11 mouse cellular contexts compared by ENCODE assay signal in the genomic region with DNA sequence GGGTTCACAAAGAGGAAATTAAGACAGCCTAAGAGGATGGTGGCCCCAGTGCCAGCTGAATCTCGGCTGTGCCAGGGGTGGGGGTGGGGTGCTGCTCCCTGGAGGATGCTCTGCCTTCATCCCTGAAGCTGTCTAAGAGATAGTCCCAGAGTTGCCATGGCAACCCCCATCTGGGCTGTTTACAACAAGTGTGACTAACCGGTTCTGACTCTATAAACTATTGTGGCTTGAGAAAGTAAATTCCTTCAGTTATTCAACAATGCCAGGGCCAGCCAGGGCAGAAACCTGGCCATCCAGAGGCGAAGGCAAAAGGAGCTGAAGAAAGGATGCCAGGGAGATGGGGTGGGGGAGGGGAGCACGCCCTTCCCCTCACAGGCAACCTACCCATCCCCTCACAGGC. TPM values are rescaled to one million over a fixed set of nuclear protein-coding genes. Genes with fewer than 3 reads are reported as not detected.
DNase-seq lines count a peak whose midpoint lies in the region; ATAC-seq and TF ChIP-seq lines count a peak whose summit lies in the region.
"Had no signal": no experiment of that assay in that cellular context is flagged by ENCODE, and none has a peak within 500 bp of the region (broad histone marks: within the 10 kb centered on the region; RNA-seq: fewer than 3 reads in every experiment).

No protein-coding gene starts in this region.

- H3K36me3 ChIP-seq in midbrain, embryonic 16.5 days (ENCODE audit: control insufficient read depth, insufficient read depth, low read length) = no peaks in the 10 kb centered on the region
- H3K36me3 ChIP-seq: embryonic facial prominence, embryonic 12.5 days; liver, embryonic 13.5 days had no signal

- ATAC-seq in midbrain, embryonic 16.5 days = 0 out of 2 replicates have a peak, but pooled peaks have one; percentile 23

- H3K9me3 ChIP-seq in midbrain, embryonic 16.5 days (replicated peaks; ENCODE audit: control insufficient read depth, low read length, poor library complexity, severe bottlenecking) = no peaks in the 10 kb centered on the region
- H3K9me3 ChIP-seq: embryonic facial prominence, embryonic 12.5 days; liver, embryonic 13.5 days had no signal

- no peak overlapping the region for H3K4me3 ChIP-seq in midbrain, embryonic 16.5 days (ENCODE audit: low read depth, low read length)
- no peak overlapping the region for H3K4me3 ChIP-seq in cerebellum, adult 2 months (replicated peaks; ENCODE audit: insufficient read depth, low read depth, low read length)
- H3K4me3 ChIP-seq: embryonic facial prominence, embryonic 12.5 days; liver, embryonic 13.5 days; megakaryocyte, embryonic 14.5 days had no signal

- 3% methylated on average over 4 of the region's 4 CpGs for WGBS in midbrain, embryonic 16.5 days
- WGBS in cerebellum, adult 2 months = 36% methylated on average over 4 of the region's 4 CpGs

- peak overlapping the region; percentile 25; the same call in 1 of the 2 replicates for H3K4me2 ChIP-seq in midbrain, embryonic 16.5 days (ENCODE audit: low read length)
- H3K4me2 ChIP-seq: embryonic facial prominence, embryonic 12.5 days; liver, embryonic 13.5 days had no signal

- H3K9ac ChIP-seq in midbrain, embryonic 16.5 days (ENCODE audit: low read depth, low read length) = 0 out of 2 replicates have a peak overlapping the region, but pooled peaks have one; percentile 12
- H3K9ac ChIP-seq: embryonic facial prominence, embryonic 12.5 days; liver, embryonic 13.5 days had no signal

- H3K4me1 ChIP-seq in midbrain, embryonic 16.5 days (ENCODE audit: control insufficient read depth, insufficient read depth, low read length) = peaks cover 31% of the 10 kb centered on the region
- peaks cover 15% of the 10 kb centered on the region; the same call in 1 of the 2 replicates for H3K4me1 ChIP-seq in cerebellum, adult 2 months (ENCODE audit: control insufficient read depth, insufficient read depth, low read length)

- TF ChIP-seq CTCF in cerebellum, adult 2 months (IDR thresholded peaks at IDR 0.05; ENCODE audit: borderline replicate concordance, insufficient read depth, low read depth, low read length) = no peak

- peak; percentile 30 for DNase-seq in 3134 (ENCODE audit: extremely low read depth, insufficient read length, low spot score)
- peak; percentile 87 for DNase-seq in Muller cell, postnatal 12 days (ENCODE audit: inconsistent ontology term)
- DNase-seq in frontal cortex, postnatal 10 days (ENCODE audit: low spot score in 2 of 2) = peak; percentile 55 to 70
- DNase-seq in cerebellum, adult 2 months = no peak
- no peak for DNase-seq in cerebellum, adult 8-10 months
- no peak for DNase-seq in B cell, adult 2 months
- no peak for DNase-seq in ovary, adult 18-20 months (ENCODE audit: low spot score)
- DNase-seq: liver, embryonic 13.5 days had no signal

- no peak for TF ChIP-seq POLR2A in cerebellum, adult 2 months (IDR thresholded peaks at IDR 0.05; ENCODE audit: borderline replicate concordance, insufficient read depth, low read length)

- H3K27me3 ChIP-seq in midbrain, embryonic 16.5 days (ENCODE audit: control insufficient read depth, insufficient read depth, low read depth, low read length) = no peaks in the 10 kb centered on the region
- H3K27me3 ChIP-seq in cerebellum, adult 2 months (ENCODE audit: control insufficient read depth, insufficient read depth, low read length) = no peaks in the 10 kb centered on the region
- H3K27me3 ChIP-seq: embryonic facial prominence, embryonic 12.5 days had no signal

- H3K27ac ChIP-seq in midbrain, embryonic 16.5 days (ENCODE audit: low read length) = peak overlapping the region; percentile 69
- H3K27ac ChIP-seq in cerebellum, adult 2 months (ENCODE audit: insufficient read depth, low read length) = no peak overlapping the region
- H3K27ac ChIP-seq: embryonic facial prominence, embryonic 12.5 days; liver, embryonic 13.5 days had no signal

RNA-seq across cellular contexts. Expression of gene Tldc1, which starts 23.0 kb away (rescaled TPM):
- 10.9 and 12.2 TPM in 2 replicates for polyA plus RNA-seq in midbrain, embryonic 16.5 days (2015; fragmentation: Nextera tagmentation; extraction: Ambion mirVana)
- 10.8 and 11.0 TPM in 2 replicates for polyA plus RNA-seq in cerebellum, adult 2 months (2012; rRNA removed)

RNA-seq across cellular contexts. Expression of gene Cotl1, which starts 39.2 kb away (rescaled TPM):
- 126 and 139 TPM in 2 replicates for polyA plus RNA-seq in midbrain, embryonic 16.5 days (2015; fragmentation: Nextera tagmentation; extraction: Ambion mirVana)
- polyA plus RNA-seq in cerebellum, adult 2 months (2012; rRNA removed) = 149 and 156 TPM in 2 replicates

Comparison
In these comparisons a context has a peak if more than half of its experiments do, and no peak if none do; other contexts are left out.
1. DNase-seq: peak in 3134 (single experiment), Muller cell, postnatal 12 days (single experiment) and frontal cortex, postnatal 10 days (2 of 2); none in cerebellum, adult 2 months (0 of 2), cerebellum, adult 8-10 months (single experiment), B cell, adult 2 months (0 of 2) and ovary, adult 18-20 months (single experiment).